ENCODE assay signal across 7 mouse cellular contexts in the genomic region with DNA sequence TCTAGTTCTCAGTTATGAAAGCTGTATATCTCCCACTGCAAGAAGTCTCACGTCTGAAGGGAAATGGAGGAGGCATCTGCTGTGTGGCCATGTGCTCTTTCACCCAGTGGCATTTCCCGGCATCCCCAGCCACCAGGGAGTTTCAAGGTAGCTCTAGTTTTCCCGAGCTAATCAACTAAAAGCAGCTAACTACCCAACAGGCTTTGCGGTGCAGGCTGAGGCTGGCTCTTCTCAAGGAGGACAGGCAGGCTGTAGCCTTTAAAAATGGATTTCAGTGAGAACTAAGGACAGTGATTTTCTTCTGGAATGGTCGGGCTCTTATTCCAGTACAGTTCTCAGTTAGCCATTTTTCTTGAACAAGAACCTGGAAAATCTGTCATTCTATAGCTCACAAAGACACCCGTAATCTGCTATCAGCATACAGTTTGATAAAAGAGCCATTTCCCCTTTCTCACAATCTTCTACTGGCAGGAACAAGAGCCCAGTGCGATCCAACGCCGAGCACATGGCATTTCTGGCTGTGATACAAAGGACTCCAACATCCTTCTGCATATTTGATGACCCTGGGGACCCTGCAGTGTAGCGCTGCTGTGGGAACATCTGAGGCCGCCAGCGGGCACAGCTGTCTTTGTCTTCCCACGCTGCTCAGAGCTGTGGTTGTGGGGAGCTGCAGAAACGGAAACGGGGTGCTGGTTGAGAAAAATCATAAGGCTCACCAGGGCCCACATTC.
A peak's percentile ranks its signal among the peaks of the same experiment; 100 is the strongest.
DNase-seq lines count a peak whose midpoint lies in the region; ATAC-seq lines count a peak whose summit lies in the region.

No protein-coding gene starts in this region.

- no peaks in the 10 kb centered on the region for H3K9me3 ChIP-seq in embryonic facial prominence, embryonic 14.5 days (ENCODE audit: control insufficient read depth, low read length)
- H3K9me3 ChIP-seq in heart, embryonic 12.5 days (replicated peaks): no peaks in the 10 kb centered on the region
- no peaks in the 10 kb centered on the region for H3K9me3 ChIP-seq in kidney, embryonic 15.5 days (replicated peaks)
- no peaks in the 10 kb centered on the region for H3K9me3 ChIP-seq in liver, embryonic 15.5 days (replicated peaks)

- H3K9ac ChIP-seq in embryonic facial prominence, embryonic 14.5 days (ENCODE audit: low read depth, low read length): no peak overlapping the region
- H3K9ac ChIP-seq in heart, embryonic 12.5 days: no peak overlapping the region
- H3K9ac ChIP-seq in kidney, embryonic 15.5 days: no peak overlapping the region
- H3K9ac ChIP-seq in liver, embryonic 15.5 days: no peak overlapping the region

- no peaks in the 10 kb centered on the region for H3K27me3 ChIP-seq in embryonic facial prominence, embryonic 14.5 days (replicated peaks; ENCODE audit: control insufficient read depth, insufficient read depth, low read length)
- H3K27me3 ChIP-seq in heart, embryonic 12.5 days (replicated peaks): no peaks in the 10 kb centered on the region
- H3K27me3 ChIP-seq in kidney, embryonic 15.5 days: 0 out of 2 replicates have a peak, but pooled peaks cover 2% of the 10 kb centered on the region
- no peaks in the 10 kb centered on the region for H3K27me3 ChIP-seq in liver, embryonic 15.5 days

- ATAC-seq in embryonic facial prominence, embryonic 14.5 days (ENCODE audit: low read depth): peak; percentile 87
- peak; percentile 86 for ATAC-seq in heart, embryonic 12.5 days (ENCODE audit: insufficient number of reproducible peaks, low FRiP score)
- ATAC-seq in kidney, embryonic 15.5 days (replicated peaks; ENCODE audit: low FRiP score): no peak
- ATAC-seq in liver, embryonic 15.5 days (ENCODE audit: insufficient read depth): peak; percentile 44

- H3K4me3 ChIP-seq in embryonic facial prominence, embryonic 14.5 days (ENCODE audit: low read depth, low read length): no peak overlapping the region
- no peak overlapping the region for H3K4me3 ChIP-seq in heart, embryonic 12.5 days
- H3K4me3 ChIP-seq in kidney, embryonic 15.5 days (replicated peaks): no peak overlapping the region
- no peak overlapping the region for H3K4me3 ChIP-seq in liver, embryonic 15.5 days (replicated peaks)

- peak overlapping the region; percentile 33 for H3K4me2 ChIP-seq in embryonic facial prominence, embryonic 14.5 days (ENCODE audit: low read depth, low read length)
- peak overlapping the region; percentile 30 for H3K4me2 ChIP-seq in heart, embryonic 12.5 days
- H3K4me2 ChIP-seq in kidney, embryonic 15.5 days: 0 out of 2 replicates have a peak overlapping the region, but pooled peaks have one; percentile 12
- H3K4me2 ChIP-seq in liver, embryonic 15.5 days: peak overlapping the region; percentile 48

- 30% methylated on average over 15 of the region's 15 CpGs for WGBS in embryonic facial prominence, embryonic 14.5 days
- 26% methylated on average over 15 of the region's 15 CpGs for WGBS in heart, embryonic 12.5 days
- WGBS in kidney, embryonic 15.5 days: 40% methylated on average over 15 of the region's 15 CpGs
- WGBS in liver, embryonic 15.5 days (ENCODE audit: insufficient replicate concordance): 15% methylated on average over 15 of the region's 15 CpGs

- DNase-seq in brain, adult 2 months (ENCODE audit: low read depth, low spot score): peak; percentile 67
- DNase-seq in embryonic facial prominence, embryonic 14.5 days (ENCODE audit: low spot score): peak; percentile 87
- peak; percentile 59 for DNase-seq in neural tube, embryonic 10.5 days (ENCODE audit: extremely low spot score, low spot score)
- peak; percentile 87 for DNase-seq in thymus, postnatal 14 days

- H3K27ac ChIP-seq in embryonic facial prominence, embryonic 14.5 days (replicated peaks; ENCODE audit: low read depth, low read length): no peak overlapping the region; the same call in 1 of the 2 replicates
- H3K27ac ChIP-seq in heart, embryonic 12.5 days (ENCODE audit: poor library complexity, severe bottlenecking): peak overlapping the region; percentile 70
- H3K27ac ChIP-seq in kidney, embryonic 15.5 days: 0 out of 2 replicates have a peak overlapping the region, but pooled peaks have one; percentile 27
- no peak overlapping the region for H3K27ac ChIP-seq in liver, embryonic 15.5 days (replicated peaks)

- H3K36me3 ChIP-seq in embryonic facial prominence, embryonic 14.5 days (ENCODE audit: control insufficient read depth, insufficient read depth, low read length): no peaks in the 10 kb centered on the region
- no peaks in the 10 kb centered on the region for H3K36me3 ChIP-seq in heart, embryonic 12.5 days
- no peaks in the 10 kb centered on the region for H3K36me3 ChIP-seq in kidney, embryonic 15.5 days
- no peaks in the 10 kb centered on the region for H3K36me3 ChIP-seq in liver, embryonic 15.5 days (replicated peaks)

- H3K4me1 ChIP-seq in embryonic facial prominence, embryonic 14.5 days (ENCODE audit: control insufficient read depth, insufficient read depth, low read length): peaks cover 10% of the 10 kb centered on the region
- H3K4me1 ChIP-seq in heart, embryonic 12.5 days (replicated peaks): peaks cover 9% of the 10 kb centered on the region
- peaks cover 19% of the 10 kb centered on the region for H3K4me1 ChIP-seq in kidney, embryonic 15.5 days
- peaks cover 9% of the 10 kb centered on the region for H3K4me1 ChIP-seq in liver, embryonic 15.5 days (replicated peaks)

Comparison
In these comparisons a context has a peak if more than half of its experiments do, and no peak if none do; other contexts are left out.
1. H3K27ac ChIP-seq: peak in heart, embryonic 12.5 days (single experiment) and kidney, embryonic 15.5 days (single experiment); none in embryonic facial prominence, embryonic 14.5 days (single experiment) and liver, embryonic 15.5 days (single experiment).
2. Peak in every context shown above with its lines, with median percentiles within 50 percentile points of each other: DNase-seq and H3K4me2 ChIP-seq.